Mouse (Mus musculus) stomach, embryonic 16.5 days (tissue): ENCODE data around the gene Zfp410. TPM values are rescaled to one million over a fixed set of nuclear protein-coding genes. Genes with fewer than 3 reads are reported as not detected.
A peak's percentile ranks its signal among the peaks of the same experiment; 100 is the strongest.
"Not testable (repeated sequence)": the region's sequence is repeated elsewhere in the genome, so short reads cannot be mapped to it uniquely, and the experiment has no call there.

Source experiments
- ATAC-seq: fragments of 200-750 bp; cut with Nextera tagmentation; 2 replicates; pipeline ENCODE4 v1.8.0; 2017; ENCODE audit warnings: moderate number of reproducible peaks, moderate TSS enrichment; ENCODE audit not compliant: insufficient read depth, low FRiP score
- H3K27ac ChIP-seq: fragments of 300-500 bp; sonication (generic); 2 replicates; pipeline ENCODE4 v1.5.1; 2014; ENCODE audit warnings: low read length
- H3K27me3 ChIP-seq: fragments of 300-500 bp; sonication (generic); 2 replicates; pipeline ENCODE4 v1.6.1; 2014; ENCODE audit warnings: low read length, control low read depth, mixed read lengths; ENCODE audit not compliant: control insufficient read depth, insufficient read depth
- H3K36me3 ChIP-seq: fragments of 300-500 bp; sonication (generic); 2 replicates; pipeline ENCODE4 v1.6.1; 2014; ENCODE audit warnings: low read length; ENCODE audit not compliant: control insufficient read depth, insufficient read depth
- H3K4me1 ChIP-seq: fragments of 300-500 bp; sonication (generic); 2 replicates; pipeline ENCODE4 v1.6.1; 2014; ENCODE audit warnings: low read length, control low read depth, mixed read lengths; ENCODE audit not compliant: control insufficient read depth, insufficient read depth
- H3K4me2 ChIP-seq: fragments of 300-500 bp; sonication (generic); 2 replicates; pipeline ENCODE4 v1.6.1; 2014; ENCODE audit warnings: low read depth, low read length, mixed read lengths
- H3K4me3 ChIP-seq: fragments of 300-500 bp; sonication (generic); replicated peaks from 2 replicates; pipeline ENCODE4 v1.5.1; 2014; ENCODE audit warnings: mild to moderate bottlenecking, low read length
- H3K9ac ChIP-seq: fragments of 300-500 bp; sonication (generic); 2 replicates; pipeline ENCODE4 v1.6.1; 2014; ENCODE audit warnings: low read length
- H3K9me3 ChIP-seq: fragments of 300-500 bp; sonication (generic); replicated peaks from 2 replicates; pipeline ENCODE4 v1.6.1; 2016; ENCODE audit warnings: low read length, control low read depth; ENCODE audit not compliant: control insufficient read depth
- WGBS: fragments of 180-500 bp; shearing (Covaris S2); extraction: QIAGEN DNeasy Blood & Tissue Kit; methylation state at CpG from one replicate; pipeline ENCODE4 v1.1.7; 2014; 5-methylcytosine and 5-hydroxymethylcytosine counted together
- polyA plus RNA-seq: library from polyadenylated mRNA; unstranded; fragments of >200 nt; fragmentation: Nextera tagmentation; extraction: Ambion mirVana; gene quantifications from 2 replicates; pipeline ENCODE4 v1.2.1, GENCODE M21; 2015

Zfp410 gene
- polyA plus RNA-seq, 1 experiment from 2014 or later = 70.2 TPM

GRCm38 (mm10) chr12:84327111-84327512, 10.5 kb downstream of the Zfp410 start:
- ATAC-seq = peak; percentile 75
- Histone ChIP-seq H3K4me3 (no peak overlapping the region), H3K27me3 (no peaks in the 10 kb centered on the region), H3K4me1 (no peaks in the 10 kb centered on the region), H3K9me3 (no peaks in the 10 kb centered on the region), H3K4me2 (no peak overlapping the region), H3K27ac (no peak overlapping the region; the same call in 1 of the 2 replicates), H3K9ac (no peak overlapping the region), H3K36me3 (no peaks in the 10 kb centered on the region; the same call in 1 of the 2 replicates)
- 56% methylated on average over 4 of the region's 4 CpGs for WGBS

- no peaks in the 10 kb centered on the region for H3K27me3 ChIP-seq
- peaks cover 28% of the 10 kb centered on the region for H3K36me3 ChIP-seq
- 87% methylated on average over 11 of the region's 11 CpGs for WGBS
- H3K9ac ChIP-seq = no peak overlapping the region
- no peak overlapping the region for H3K4me3 ChIP-seq
- ATAC-seq = no peak
- H3K9me3 ChIP-seq = no peaks in the 10 kb centered on the region
- H3K4me2 ChIP-seq = no peak overlapping the region
- no peaks in the 10 kb centered on the region for H3K4me1 ChIP-seq
- H3K27ac ChIP-seq = no peak overlapping the region
Measured at GRCm38 (mm10) chr12:84336963-84337625, 20.4 kb downstream of the Zfp410 start.

GRCm38 (mm10) chr12:84347192-84347591, 30.5 kb downstream of the Zfp410 start:
- H3K9me3 ChIP-seq = no peaks in the 10 kb centered on the region
- no peak overlapping the region for H3K4me3 ChIP-seq
- H3K4me2 ChIP-seq = no peak overlapping the region
- H3K27ac ChIP-seq = no peak overlapping the region
- no peak overlapping the region for H3K9ac ChIP-seq
- H3K4me1 ChIP-seq = no peaks in the 10 kb centered on the region
- WGBS = 41% methylated on average over 2 of the region's 2 CpGs
- peak; percentile 60; the same call in 1 of the 2 replicates for ATAC-seq
- H3K27me3 ChIP-seq = no peaks in the 10 kb centered on the region
- H3K36me3 ChIP-seq = 0 out of 2 replicates have a peak, but pooled peaks cover 2% of the 10 kb centered on the region

- H3K9ac ChIP-seq, H3K27me3 ChIP-seq, H3K4me2 ChIP-seq, H3K4me1 ChIP-seq, H3K27ac ChIP-seq, H3K4me3 ChIP-seq, H3K9me3 ChIP-seq, H3K36me3 ChIP-seq, ATAC-seq: not testable (repeated sequence)
- 74% methylated on average over 2 of the region's 2 CpGs for WGBS
Measured at GRCm38 (mm10) chr12:84358699-84359098, 42.0 kb downstream of the Zfp410 start.

GRCm38 (mm10) chr12:84361555-84362489, 45.2 kb downstream of the Zfp410 start, which contains the start of the genes Coq6 and Fam161b:
Gene Coq6 (plus strand): TSS chr12:84361657.
Gene Fam161b (minus strand): TSS chr12:84361833.
- H3K9ac ChIP-seq = peak within 1 kb of the TSS; percentile 96
- ATAC-seq = peak; percentile 100
- no peaks in the 10 kb centered on the region for H3K27me3 ChIP-seq
- H3K36me3 ChIP-seq = peaks cover under 1% of the 10 kb centered on the region; the same call in 1 of the 2 replicates
- peak within 1 kb of the TSS; percentile 100 for H3K4me3 ChIP-seq
- H3K4me1 ChIP-seq = peaks cover 10% of the 10 kb centered on the region
- peak within 1 kb of the TSS; percentile 78 for H3K4me2 ChIP-seq
- peak within 1 kb of the TSS; percentile 57 for H3K27ac ChIP-seq
- H3K9me3 ChIP-seq = no peaks in the 10 kb centered on the region
- WGBS = under 1% methylated on average over 51 of the region's 51 CpGs

- no peak for ATAC-seq
- H3K4me1 ChIP-seq = peaks cover 10% of the 10 kb centered on the region
- H3K27ac ChIP-seq = no peak overlapping the region
- H3K4me2 ChIP-seq = peak overlapping the region; percentile 78
- 26% methylated on average over 2 of the region's 2 CpGs for WGBS
- H3K9ac ChIP-seq = no peak overlapping the region
- H3K9me3 ChIP-seq = no peaks in the 10 kb centered on the region
- no peaks in the 10 kb centered on the region for H3K27me3 ChIP-seq
- peak overlapping the region; percentile 100 for H3K4me3 ChIP-seq
- peaks cover 5% of the 10 kb centered on the region; the same call in 1 of the 2 replicates for H3K36me3 ChIP-seq
Measured at GRCm38 (mm10) chr12:84362872-84363271, 46.2 kb downstream of the Zfp410 start.

GRCm38 (mm10) chr12:84364291-84364690, 47.6 kb downstream of the Zfp410 start:
- H3K4me2 ChIP-seq = no peak overlapping the region
- H3K9ac ChIP-seq = no peak overlapping the region
- H3K36me3 ChIP-seq = peaks cover 9% of the 10 kb centered on the region; the same call in 1 of the 2 replicates
- no peaks in the 10 kb centered on the region for H3K27me3 ChIP-seq
- 79% methylated on average over 9 of the region's 9 CpGs for WGBS
- H3K4me3 ChIP-seq = no peak overlapping the region
- no peaks in the 10 kb centered on the region for H3K9me3 ChIP-seq
- peaks cover 10% of the 10 kb centered on the region for H3K4me1 ChIP-seq
- ATAC-seq = no peak
- H3K27ac ChIP-seq = no peak overlapping the region

GRCm38 (mm10) chr12:84365137-84365536, 48.5 kb downstream of the Zfp410 start:
- Histone ChIP-seq H3K27ac (no peak overlapping the region), H3K4me2 (no peak overlapping the region), H3K27me3 (no peaks in the 10 kb centered on the region), H3K4me3 (no peak overlapping the region), H3K9ac (no peak overlapping the region), H3K4me1 (peaks cover 10% of the 10 kb centered on the region), H3K36me3 (peaks cover 10% of the 10 kb centered on the region), H3K9me3 (no peaks in the 10 kb centered on the region)
- WGBS = 91% methylated on average over 6 of the region's 6 CpGs
- ATAC-seq = no peak

GRCm38 (mm10) chr12:84366971-84367370, 50.3 kb downstream of the Zfp410 start:
- Histone ChIP-seq H3K4me3 (no peak overlapping the region), H3K4me2 (no peak overlapping the region), H3K4me1 (peaks cover 5% of the 10 kb centered on the region), H3K9ac (no peak overlapping the region), H3K27ac (no peak overlapping the region), H3K27me3 (no peaks in the 10 kb centered on the region), H3K9me3 (no peaks in the 10 kb centered on the region), H3K36me3 (peaks cover 21% of the 10 kb centered on the region)
- no peak for ATAC-seq
- 62% methylated on average over 9 of the region's 9 CpGs for WGBS
